Mouse (Mus musculus) heart, adult 10 weeks (tissue): Measurements from ENCODE around the gene Acsl3. TPM values are rescaled to one million over a fixed set of nuclear protein-coding genes. Genes with fewer than 3 reads are reported as not detected.

Source experiments
- polyA plus RNA-seq: library from polyadenylated mRNA; stranded (reverse); fragments of 350-450 nt; fragmentation: Illumina TruSeq; extraction: RNeasy Lipid Tissue Mini Kit (QIAGEN cat#74804); gene quantifications from one replicate; pipeline ENCODE4 v1.2.3, GENCODE M21; 2014; ENCODE audit warnings: low read depth, low replicate concordance

Gene Acsl3
- polyA plus RNA-seq: 9.1 TPM

GRCm38 (mm10) chr1:78657671-78658440 is at the start of gene Acsl3, which contains the start of gene Utp14b:
Gene Acsl3, plus strand, starts transcription at chr1:78657825.
Gene Utp14b, plus strand, starts transcription at chr1:78658038.

Other genes starting within 250 kb of the Acsl3 start
- gene Farsb, start 168.9 kb upstream of the Acsl3 start, polyA plus RNA-seq: 52.3 TPM
- gene Mogat1, start 146.8 kb upstream of the Acsl3 start, polyA plus RNA-seq: not detected
- gene BC035947, start 145.7 kb upstream of the Acsl3 start, polyA plus RNA-seq: not detected
- 0.81 TPM for gene Utp14b, start 213 bp downstream of the Acsl3 start, polyA plus RNA-seq
- 1.8 TPM for gene Kcne4, start 158.9 kb downstream of the Acsl3 start, polyA plus RNA-seq